Mouse (Mus musculus) liver, adult 2 months (tissue): Measurements from ENCODE around the gene Xpr1.

ENCODE experiments used
- CTCF ChIP-seq: fragments of 200-500 bp; IDR thresholded peaks from 2 replicates; pipeline ENCODE4 v1.5.1; 2011; ENCODE audit warnings: low read depth, low read length, control low read depth
- POLR2A ChIP-seq: fragments of 200-500 bp; IDR thresholded peaks from 2 replicates; pipeline ENCODE4 v1.6.1; 2011; ENCODE audit warnings: low read length, control low read depth; ENCODE audit not compliant: insufficient read depth; ENCODE audit errors: extremely low read depth

GRCm38 (mm10) chr1:155289411-155289810 is 127.8 kb downstream of the Xpr1 start:
- TF ChIP-seq CTCF: no peak
- TF ChIP-seq POLR2A: no peak
